Mouse (Mus musculus) ovary, postnatal 10 days (tissue): ENCODE measurements around the gene Myzap.

Experiments used
- DNase-seq: peaks from one replicate; pipeline ENCODE4 v3.0.0; 2022; ENCODE audit warnings: low spot score

The Myzap gene

DNA sequence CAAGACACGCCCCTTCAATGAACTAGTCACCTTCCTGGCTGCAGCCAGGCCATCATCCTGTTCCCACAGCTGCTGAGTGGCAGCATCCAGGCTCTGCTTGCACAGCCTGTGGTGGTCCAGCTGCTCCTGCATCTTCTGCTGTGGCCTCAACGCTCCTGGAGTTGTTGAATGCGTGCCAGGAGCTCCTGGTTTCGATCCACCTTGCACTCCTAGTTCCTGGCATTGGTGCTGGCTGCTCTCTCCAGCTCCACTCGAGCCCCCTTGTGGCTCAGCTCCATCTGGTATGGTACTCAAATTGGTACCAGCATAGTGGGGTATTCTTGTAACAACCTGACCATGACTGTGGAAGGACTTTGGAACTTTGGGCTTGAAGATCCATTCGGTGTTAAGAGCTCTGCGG, 7.7 kb upstream of the Myzap start:
- DNase-seq, result no peak

- no peak for DNase-seq
These were observed 4.7 kb upstream of the Myzap start for GRCm38 (mm10) chr9:71596888-71597287.

DNA sequence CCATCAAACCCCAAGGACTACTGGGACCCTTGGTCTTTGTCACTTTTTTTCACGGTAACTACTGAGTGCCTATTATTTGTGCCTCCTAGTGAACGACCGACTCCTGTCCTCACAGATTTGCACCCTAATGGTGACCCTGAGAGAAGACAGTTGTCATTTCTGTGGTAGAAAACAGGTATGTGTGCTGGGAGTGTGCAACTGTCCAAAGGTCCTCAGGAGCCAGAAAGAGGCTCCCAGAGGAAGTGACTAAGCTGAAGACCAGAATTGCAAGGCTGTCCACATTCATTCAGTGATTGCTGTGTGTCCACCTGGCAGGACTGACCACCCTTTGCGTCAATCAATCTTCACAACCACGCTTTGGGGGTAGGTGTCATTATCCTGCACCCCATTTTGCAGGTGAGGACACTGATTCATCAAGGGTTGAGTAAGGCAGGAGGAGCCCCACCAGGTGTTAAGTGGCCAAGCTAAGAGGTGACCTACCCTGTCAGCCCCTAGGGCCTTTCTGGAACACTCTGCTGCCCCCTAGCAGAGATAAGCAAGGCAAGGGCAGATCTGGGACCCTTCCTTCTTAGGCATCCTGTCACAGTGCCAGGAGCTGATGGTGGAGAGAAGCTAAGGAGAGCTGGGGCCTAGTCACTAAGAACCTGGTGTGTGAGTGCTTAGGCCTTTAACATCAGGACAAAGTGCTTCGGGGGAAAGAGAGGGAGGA, 571 bp upstream of the Myzap start:
- no peak for DNase-seq

- DNase-seq, result no peak
These were observed 1.1 kb downstream of the Myzap start for GRCm38 (mm10) chr9:71591106-71591505.

- no peak for DNase-seq
These were observed 2.4 kb downstream of the Myzap start for GRCm38 (mm10) chr9:71589771-71590170.

DNA sequence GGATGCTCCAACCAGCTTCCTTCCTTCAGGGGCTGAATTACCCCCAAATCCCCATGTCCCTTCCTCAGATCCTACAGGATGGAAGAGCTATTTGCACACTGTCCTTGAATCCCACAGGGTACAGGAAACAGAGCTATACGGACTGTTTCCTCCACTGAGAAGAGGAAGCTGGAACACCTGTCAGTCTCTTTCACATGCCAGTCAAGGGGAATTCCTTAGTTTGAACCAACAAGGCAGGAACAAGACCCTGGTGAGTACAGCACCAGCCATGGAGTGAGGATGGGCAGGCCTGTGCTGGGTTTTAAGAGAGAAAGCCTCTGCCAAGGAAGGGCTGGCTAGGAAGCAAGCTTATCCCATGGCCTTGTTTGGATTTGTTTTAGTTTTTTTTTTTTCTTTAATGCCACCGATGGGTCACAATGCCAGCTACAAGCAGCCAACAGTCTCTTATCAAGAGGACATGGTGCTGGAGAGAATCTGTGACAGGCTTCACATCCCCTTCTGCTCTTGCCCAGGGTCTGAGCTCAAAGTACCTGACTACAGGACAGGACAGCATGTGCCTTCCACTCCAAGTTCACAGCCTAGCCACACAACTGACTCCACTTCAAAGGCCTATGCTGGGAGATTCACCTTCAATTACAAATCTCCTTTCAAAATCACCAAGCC, 3.1 kb downstream of the Myzap start:
- no peak for DNase-seq

- DNase-seq, result no peak
These were observed 5.8 kb downstream of the Myzap start for GRCm38 (mm10) chr9:71586408-71586807.

DNA sequence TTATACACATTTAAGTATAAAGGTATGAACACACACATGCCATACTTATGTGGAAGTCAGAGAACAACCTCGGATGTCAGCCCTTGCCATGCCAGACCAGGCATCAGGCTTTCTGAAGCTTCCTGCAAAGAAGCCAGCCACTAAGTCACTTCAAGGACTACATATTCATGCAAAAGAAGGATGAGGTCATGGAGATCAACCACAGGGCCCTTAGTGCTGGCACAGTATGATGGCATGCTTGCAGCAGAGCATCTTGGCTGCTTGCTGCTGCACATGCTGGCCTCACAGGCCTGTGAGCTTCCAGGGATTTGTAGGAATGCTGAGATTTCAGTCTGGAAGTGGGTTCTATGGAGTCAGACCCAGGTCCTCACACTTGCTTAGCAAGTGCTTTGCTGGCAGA, 9.4 kb downstream of the Myzap start:
- DNase-seq, result no peak

GRCm38 (mm10) chr9:71578896-71579564, 13.1 kb downstream of the Myzap start:
- DNase-seq, result no peak

DNA sequence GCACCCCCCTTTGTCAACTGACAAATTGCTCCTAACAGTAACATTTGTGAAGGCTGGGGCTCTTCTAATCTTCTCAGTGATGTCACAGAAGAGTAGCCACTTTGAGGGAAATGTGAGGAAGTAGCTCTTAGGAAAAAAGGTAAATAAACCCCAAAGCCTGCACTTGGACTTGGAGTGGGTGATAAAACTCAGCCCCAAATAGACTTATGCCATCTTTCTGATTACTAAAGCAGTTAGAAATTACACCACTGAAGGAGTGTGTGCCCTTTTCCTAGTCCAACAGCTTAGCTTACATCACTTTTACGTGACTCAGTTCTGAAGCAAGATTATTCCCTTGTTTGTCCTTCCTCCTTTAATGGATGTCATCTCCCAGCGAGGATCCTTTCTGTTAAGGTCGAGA, 17.7 kb downstream of the Myzap start:
- DNase-seq, result no peak

DNA sequence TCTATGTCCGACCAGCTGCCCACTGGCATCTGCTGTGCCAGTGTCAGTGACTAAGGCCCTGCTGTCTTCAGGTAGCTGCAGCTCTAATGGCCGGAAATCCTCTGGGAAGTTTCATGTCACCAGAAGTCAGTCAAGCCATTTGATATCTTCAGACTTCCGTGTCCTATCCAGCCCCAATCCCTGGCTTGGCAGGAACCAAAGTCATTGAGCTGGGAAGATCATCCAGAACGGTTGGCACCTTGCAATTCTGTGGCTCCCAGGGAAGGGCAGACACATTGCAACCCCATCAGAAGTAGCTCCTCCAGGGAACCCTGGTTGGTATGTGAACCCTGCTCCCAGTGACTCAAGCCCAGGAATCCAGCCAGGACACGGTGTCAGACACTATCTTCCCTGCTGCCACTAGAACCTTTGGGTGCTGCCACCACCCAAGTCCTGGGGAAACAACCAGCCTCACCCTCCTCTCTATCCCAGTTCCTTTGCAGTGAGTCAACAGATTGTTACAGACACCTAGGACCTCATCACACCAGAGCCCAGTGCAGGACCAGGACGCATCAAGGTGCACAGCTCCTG, 18.3 kb downstream of the Myzap start:
- no peak for DNase-seq

DNA sequence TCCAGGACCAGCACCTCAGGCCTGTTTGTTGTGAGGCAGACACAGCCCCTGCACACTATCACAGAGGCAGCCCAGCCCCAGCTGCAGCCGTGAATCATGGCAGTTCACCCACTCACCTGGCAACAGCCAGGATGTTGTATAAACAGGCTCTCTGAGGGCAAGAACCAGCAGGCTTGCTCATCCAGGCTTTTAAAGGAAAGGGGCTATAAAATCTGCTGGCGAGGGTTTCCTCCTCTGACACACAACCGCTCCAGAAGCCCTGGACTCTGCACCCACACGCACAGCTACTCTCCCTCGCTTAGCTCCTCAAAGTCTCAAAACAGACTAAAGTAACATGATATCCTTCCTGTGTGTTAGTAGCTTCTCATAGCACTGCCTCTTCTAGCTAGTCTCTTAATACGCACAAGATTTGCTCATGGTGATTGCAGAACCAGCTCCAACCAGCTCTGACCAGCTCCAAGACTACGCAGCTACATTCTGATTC, 21.0 kb downstream of the Myzap start:
- DNase-seq, result no peak

- no peak for DNase-seq
These were observed 22.0 kb downstream of the Myzap start for GRCm38 (mm10) chr9:71570170-71570569.

DNA sequence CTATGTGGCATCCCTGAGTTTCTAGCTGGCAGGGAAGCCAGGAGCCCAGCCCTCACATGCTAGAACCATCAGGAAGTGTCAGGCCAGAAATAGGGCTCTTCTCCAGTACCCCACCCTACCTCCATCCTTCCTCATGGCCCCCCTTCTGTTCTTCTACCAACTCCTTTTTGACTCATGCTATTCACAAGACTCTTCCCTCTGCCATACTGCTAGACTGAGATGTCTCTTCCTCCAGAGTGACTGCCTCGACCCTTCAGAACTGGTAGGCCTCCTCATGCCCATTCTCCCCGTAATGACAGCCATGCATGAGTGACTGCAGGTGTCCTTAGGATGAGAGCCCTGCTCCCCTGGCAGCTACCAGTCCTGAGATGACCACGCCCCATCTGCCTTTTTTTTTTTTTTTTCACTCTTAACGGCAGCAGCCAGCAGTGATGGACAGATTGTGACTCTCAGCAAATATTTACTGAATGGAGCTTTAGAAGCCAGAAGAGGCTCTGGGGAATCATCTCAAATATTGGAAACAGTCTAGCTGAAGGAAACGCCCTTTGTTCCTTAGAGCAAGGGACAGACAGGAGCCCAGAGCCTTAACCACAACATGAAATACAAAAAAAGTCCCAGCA, 23.7 kb downstream of the Myzap start:
- DNase-seq, result no peak

DNA sequence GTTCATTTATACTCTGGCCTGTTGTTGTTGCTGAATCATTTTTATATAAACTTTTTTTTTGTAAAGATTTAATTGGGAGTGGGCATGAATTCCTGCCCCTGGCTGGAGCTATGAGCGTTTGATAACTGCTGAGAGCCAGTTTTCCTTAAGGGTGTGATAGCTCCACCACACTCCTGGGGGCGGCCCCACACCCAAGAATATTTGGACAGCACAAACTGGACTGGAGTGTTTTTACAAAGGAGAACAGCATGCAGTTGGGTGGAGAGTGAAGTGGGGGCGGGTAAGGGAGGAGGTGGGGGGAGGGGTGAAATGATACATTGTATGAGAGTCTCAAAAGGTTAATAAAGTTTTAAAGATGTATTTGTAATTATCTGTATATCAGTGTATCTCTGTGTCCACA, 24.8 kb downstream of the Myzap start:
- DNase-seq, result no peak

DNA sequence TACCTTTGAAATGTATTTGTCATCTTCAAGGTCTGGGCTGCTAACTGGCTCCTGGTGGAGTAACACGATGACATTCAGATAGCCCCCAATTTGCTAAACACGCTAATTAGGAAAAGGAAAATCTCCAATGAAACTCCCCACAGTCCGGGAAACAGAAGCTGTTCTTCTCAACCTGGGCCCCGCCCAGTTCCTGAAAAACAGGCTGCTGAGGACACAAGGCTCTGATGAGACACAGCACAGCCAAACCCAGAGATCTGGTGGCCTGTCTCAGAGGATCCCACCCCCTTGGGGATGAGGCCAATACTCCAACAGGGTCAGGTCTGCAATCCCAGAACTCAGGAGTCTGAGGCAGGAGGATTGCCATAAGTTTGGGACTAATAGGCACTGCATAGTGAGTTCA, 25.4 kb downstream of the Myzap start:
- no peak for DNase-seq

- no peak for DNase-seq
These were observed 34.4 kb downstream of the Myzap start for GRCm38 (mm10) chr9:71557737-71558136.

GRCm38 (mm10) chr9:71554001-71554400, 38.2 kb downstream of the Myzap start:
- no peak for DNase-seq

GRCm38 (mm10) chr9:71550176-71550575, 42.0 kb downstream of the Myzap start:
- DNase-seq, result no peak

DNA sequence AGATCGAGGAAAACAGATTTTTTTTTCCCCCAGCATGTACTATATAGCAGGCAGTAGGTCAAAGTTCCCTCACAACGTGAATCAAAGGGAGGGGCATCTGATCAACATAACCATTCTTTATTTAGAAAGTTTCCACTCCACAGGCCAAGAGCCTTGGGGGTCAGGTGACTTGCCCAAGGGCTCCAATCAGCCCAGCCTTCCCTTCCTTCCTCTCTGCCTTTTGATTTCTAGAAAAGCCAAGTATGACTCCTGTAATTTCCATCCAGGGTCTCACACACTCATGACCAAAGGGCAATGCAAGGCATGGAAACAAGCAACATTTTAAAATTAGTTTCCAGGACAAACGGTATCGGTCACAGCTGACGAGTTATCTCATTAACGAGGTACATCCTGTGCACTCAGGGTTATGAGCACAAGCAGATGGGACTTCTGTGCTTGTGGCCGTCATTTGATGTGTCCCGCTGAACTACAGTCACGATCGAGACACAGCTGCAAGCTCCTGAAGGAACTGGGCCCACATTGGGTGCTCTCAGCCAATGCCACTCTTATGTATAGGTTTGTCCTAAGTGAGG, 44.4 kb downstream of the Myzap start:
- no peak for DNase-seq

GRCm38 (mm10) chr9:71544831-71545230, 47.3 kb downstream of the Myzap start:
- no peak for DNase-seq
